Mouse (Mus musculus) embryonic facial prominence, embryonic 15.5 days (tissue): Measurements from ENCODE around the gene Svs1. TPM values are rescaled to one million over a fixed set of nuclear protein-coding genes. Genes with fewer than 3 reads are reported as not detected.

Source experiments
- ATAC-seq: fragments of 200-750 bp; cut with Nextera tagmentation; 2 replicates; pipeline ENCODE4 v1.8.0; 2017; ENCODE audit warnings: low read depth, moderate TSS enrichment; ENCODE audit not compliant: insufficient number of reproducible peaks, low FRiP score, low TSS enrichment
- H3K27ac ChIP-seq: fragments of 300-500 bp; sonication (generic); replicated peaks from 2 replicates; pipeline ENCODE4 v1.5.1; 2015; ENCODE audit warnings: mild to moderate bottlenecking, inconsistent platforms
- H3K27me3 ChIP-seq: fragments of 300-500 bp; sonication (generic); 2 replicates; pipeline ENCODE4 v1.6.1; 2015; ENCODE audit warnings: inconsistent platforms
- H3K36me3 ChIP-seq: fragments of 300-500 bp; sonication (generic); 2 replicates; pipeline ENCODE4 v1.6.1; 2015; ENCODE audit warnings: mild to moderate bottlenecking, inconsistent platforms
- H3K4me1 ChIP-seq: fragments of 300-500 bp; sonication (generic); 2 replicates; pipeline ENCODE4 v1.6.1; 2015; ENCODE audit warnings: inconsistent platforms
- H3K4me2 ChIP-seq: fragments of 300-500 bp; sonication (generic); replicated peaks from 2 replicates; pipeline ENCODE4 v1.6.1; 2015; ENCODE audit warnings: mild to moderate bottlenecking, inconsistent platforms
- H3K4me3 ChIP-seq: fragments of 300-500 bp; sonication (generic); replicated peaks from 2 replicates; pipeline ENCODE4 v1.5.1; 2015; ENCODE audit warnings: mild to moderate bottlenecking, inconsistent platforms
- H3K9ac ChIP-seq: fragments of 300-500 bp; sonication (generic); 2 replicates; pipeline ENCODE4 v1.6.1; 2015; ENCODE audit warnings: inconsistent platforms
- H3K9me3 ChIP-seq: fragments of 300-500 bp; sonication (generic); replicated peaks from 2 replicates; pipeline ENCODE4 v1.6.1; 2016; ENCODE audit warnings: inconsistent platforms
- WGBS: fragments of 180-500 bp; shearing (Covaris S2); methylation state at CpG from one replicate; pipeline ENCODE4 v1.1.7; 2015; 5-methylcytosine and 5-hydroxymethylcytosine counted together
- polyA plus RNA-seq: library from polyadenylated mRNA; unstranded; fragments of >200 nt; fragmentation: Nextera tagmentation; extraction: Ambion mirVana; gene quantifications from 2 replicates; pipeline ENCODE4 v1.2.1, GENCODE M21; 2015

Svs1 gene
- polyA plus RNA-seq, 1 experiment from 2014 or later, result not detected

DNA sequence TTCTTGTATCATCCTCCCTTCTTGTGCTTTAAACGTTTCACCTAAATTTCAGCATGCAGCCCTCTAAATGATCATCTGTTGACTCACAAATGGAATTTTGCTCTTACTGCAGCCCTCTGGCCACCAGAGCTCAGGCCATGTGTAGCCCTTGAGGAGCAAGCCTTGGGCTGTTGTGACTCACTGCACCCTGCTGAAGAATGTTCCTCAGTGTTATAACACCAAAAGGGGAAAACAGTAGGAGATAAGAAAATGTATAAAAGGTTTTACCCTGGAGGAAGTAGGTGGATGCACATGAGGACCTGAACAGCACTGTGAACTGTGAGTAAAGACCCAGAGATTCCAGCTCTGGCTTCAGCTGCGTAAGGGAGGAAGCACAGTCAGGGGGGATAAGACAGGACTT, 12.0 kb upstream of the Svs1 start, which contains the start of gene Doxl2:
TSS of gene Doxl2 (plus strand) at position 301 of the 400 bp plus-strand sequence.
- Histone ChIP-seq H3K27ac (no peak within 1 kb of the TSS), H3K4me1 (no peaks in the 10 kb centered on the region), H3K4me3 (no peak within 1 kb of the TSS), H3K9me3 (no peaks in the 10 kb centered on the region), H3K4me2 (no peak within 1 kb of the TSS), H3K27me3 (no peaks in the 10 kb centered on the region), H3K9ac (no peak within 1 kb of the TSS), H3K36me3 (no peaks in the 10 kb centered on the region)
- WGBS, result 82% methylated on average over 2 of the region's 2 CpGs
- no peak for ATAC-seq

DNA sequence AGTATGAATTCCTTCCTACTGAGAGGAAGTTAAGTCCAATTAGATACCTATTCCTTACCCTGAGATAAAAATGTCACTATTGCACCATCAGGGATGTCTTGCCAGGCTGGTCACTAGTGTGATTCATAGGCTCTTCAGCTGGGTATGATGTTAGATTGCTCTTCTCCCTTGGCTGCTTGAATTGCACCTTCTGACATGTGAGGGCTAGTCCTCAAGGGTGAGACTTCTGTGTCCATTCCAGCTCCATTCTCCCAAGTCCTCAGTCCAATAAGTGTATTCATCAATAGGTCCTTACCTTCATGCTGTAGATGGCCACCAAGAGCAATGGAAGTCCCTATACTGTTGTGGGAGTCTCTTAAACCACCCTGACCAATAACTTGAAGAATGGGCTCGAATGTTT, 7.0 kb upstream of the Svs1 start:
- no peaks in the 10 kb centered on the region for H3K36me3 ChIP-seq
- no peaks in the 10 kb centered on the region for H3K27me3 ChIP-seq
- H3K9ac ChIP-seq, result no peak overlapping the region
- ATAC-seq, result no peak
- H3K4me1 ChIP-seq, result no peaks in the 10 kb centered on the region
- H3K4me2 ChIP-seq, result no peak overlapping the region
- H3K4me3 ChIP-seq, result no peak overlapping the region
- H3K9me3 ChIP-seq, result no peaks in the 10 kb centered on the region
- no peak overlapping the region for H3K27ac ChIP-seq
- 37% methylated on average over 1 of the region's 1 CpGs for WGBS

DNA sequence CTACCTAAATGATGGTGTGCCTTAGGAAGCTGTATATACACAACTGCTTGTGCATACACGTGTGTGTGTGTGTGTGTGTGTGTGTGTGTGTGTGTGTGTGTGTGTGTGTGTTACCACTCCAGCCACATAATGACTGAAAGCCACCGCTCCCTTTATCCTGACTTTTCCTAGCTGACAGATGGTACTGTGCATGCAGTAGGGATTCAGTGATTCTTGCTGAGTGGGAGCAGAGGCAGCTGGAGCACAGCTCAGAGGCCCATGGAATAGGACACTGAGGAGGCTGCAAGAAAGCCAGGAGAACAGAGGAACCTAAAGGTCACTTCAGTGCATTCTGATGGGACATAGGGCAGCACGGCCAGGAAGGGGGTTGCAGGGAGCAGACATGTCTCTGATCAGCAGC, 4.4 kb upstream of the Svs1 start:
- WGBS, result 79% methylated on average over 3 of the region's 3 CpGs
- no peak for ATAC-seq
- H3K9me3 ChIP-seq, result no peaks in the 10 kb centered on the region

DNA sequence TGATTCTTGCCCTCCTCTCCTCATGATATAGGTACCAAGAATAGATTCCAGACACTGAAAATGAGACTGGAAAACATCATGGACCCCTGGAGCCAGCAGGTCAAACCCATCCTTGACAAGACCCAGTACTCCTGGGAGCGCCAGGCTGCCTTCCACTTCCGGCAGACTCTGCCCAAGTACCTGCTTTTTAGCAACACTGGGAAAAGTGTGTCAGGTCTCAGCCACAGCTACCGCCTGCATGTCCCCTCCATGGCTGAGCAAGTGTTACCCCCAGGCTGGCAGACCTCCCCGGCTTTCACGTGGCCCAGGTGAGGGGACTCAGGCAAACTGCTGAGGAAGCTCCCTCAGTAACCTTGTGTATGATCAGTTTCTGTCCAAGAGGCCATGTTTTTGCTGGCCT, 3.3 kb downstream of the Svs1 start:
- Histone ChIP-seq H3K4me3 (no peak overlapping the region), H3K27ac (no peak overlapping the region), H3K9ac (no peak overlapping the region), H3K4me2 (no peak overlapping the region), H3K36me3 (no peaks in the 10 kb centered on the region), H3K9me3 (no peaks in the 10 kb centered on the region), H3K27me3 (no peaks in the 10 kb centered on the region), H3K4me1 (no peaks in the 10 kb centered on the region)
- ATAC-seq, result no peak
- WGBS, result 94% methylated on average over 5 of the region's 5 CpGs

More for the DNA sequence above, 4.4 kb upstream of the Svs1 start:
- Histone ChIP-seq H3K4me1 (no peaks in the 10 kb centered on the region), H3K4me3 (no peak overlapping the region), H3K4me2 (no peak overlapping the region), H3K27me3 (no peaks in the 10 kb centered on the region), H3K27ac (no peak overlapping the region), H3K36me3 (no peaks in the 10 kb centered on the region), H3K9ac (no peak overlapping the region)

DNA sequence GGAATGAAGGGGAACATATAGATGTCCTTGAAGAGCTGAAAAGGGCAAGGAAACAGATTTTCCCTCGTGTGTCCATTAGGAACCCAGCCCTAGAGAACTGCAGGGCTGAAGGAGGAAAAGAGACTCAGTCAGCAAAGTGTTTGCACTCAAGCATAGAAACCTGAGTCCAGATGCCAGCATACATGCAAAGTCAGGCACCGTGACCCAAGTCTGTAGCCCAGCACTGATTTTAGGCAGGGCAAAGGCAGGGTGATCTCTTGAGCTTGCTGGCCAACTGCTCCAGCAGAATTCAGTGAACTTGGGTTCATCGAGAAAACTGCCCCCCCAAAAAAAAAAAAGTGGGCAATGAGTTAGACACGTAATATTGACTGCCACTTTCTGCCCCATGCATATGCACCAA, 5.3 kb downstream of the Svs1 start:
- Histone ChIP-seq H3K27ac (no peak overlapping the region), H3K9me3 (no peaks in the 10 kb centered on the region), H3K4me1 (no peaks in the 10 kb centered on the region), H3K9ac (no peak overlapping the region), H3K4me2 (no peak overlapping the region), H3K27me3 (no peaks in the 10 kb centered on the region), H3K36me3 (no peaks in the 10 kb centered on the region), H3K4me3 (no peak overlapping the region)
- ATAC-seq, result no peak
- WGBS, result 64% methylated on average over 4 of the region's 4 CpGs

DNA sequence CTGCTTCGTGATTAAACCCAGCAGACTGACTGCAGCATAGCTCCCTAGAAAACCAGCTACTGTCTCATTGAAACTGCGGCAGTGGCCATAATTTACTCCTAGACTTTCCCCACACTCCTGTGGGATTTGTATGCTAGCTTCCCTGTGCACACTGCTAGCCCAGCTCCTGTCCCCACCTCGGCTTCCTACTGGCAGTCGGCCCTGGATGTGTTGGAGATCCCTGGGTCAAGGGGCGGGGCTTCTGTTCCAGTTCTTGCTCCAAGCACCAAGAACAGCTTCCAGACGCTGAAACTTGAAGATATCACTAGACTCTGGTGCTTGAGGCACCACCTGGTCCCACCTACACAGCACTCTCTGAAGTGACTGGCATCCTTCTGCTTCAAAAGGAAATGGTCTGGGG, 11.5 kb downstream of the Svs1 start:
- WGBS, result 56% methylated on average over 6 of the region's 6 CpGs

DNA sequence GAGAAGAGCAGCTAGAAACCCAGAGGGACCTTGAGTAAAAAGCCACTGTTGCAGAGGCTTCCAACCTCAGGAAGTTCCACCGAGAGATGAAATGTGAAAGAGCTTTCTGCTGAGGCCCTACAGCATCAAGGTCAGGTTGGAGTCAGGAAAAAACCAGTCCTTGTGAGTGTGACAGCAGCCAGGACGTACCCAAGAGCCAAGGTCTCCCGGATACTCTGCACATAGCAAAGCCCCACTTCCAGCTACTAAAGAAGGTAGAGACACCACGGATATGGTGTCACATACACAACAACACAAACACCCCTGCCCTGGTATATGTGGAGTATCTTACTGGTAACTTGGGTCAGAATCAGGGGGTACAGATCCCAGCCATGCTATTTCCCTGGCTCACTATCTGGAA, 12.1 kb downstream of the Svs1 start:
- ATAC-seq, result no peak
- Histone ChIP-seq H3K27ac (no peak overlapping the region), H3K4me1 (no peaks in the 10 kb centered on the region), H3K9ac (no peak overlapping the region), H3K9me3 (no peaks in the 10 kb centered on the region), H3K36me3 (no peaks in the 10 kb centered on the region), H3K4me2 (no peak overlapping the region), H3K4me3 (no peak overlapping the region), H3K27me3 (no peaks in the 10 kb centered on the region)
- 84% methylated on average over 4 of the region's 4 CpGs for WGBS

More for the DNA sequence above, 11.5 kb downstream of the Svs1 start:
- no peak for ATAC-seq
- Histone ChIP-seq H3K27ac (no peak overlapping the region), H3K4me1 (no peaks in the 10 kb centered on the region), H3K4me3 (no peak overlapping the region), H3K27me3 (no peaks in the 10 kb centered on the region), H3K36me3 (no peaks in the 10 kb centered on the region), H3K9ac (no peak overlapping the region), H3K9me3 (no peaks in the 10 kb centered on the region), H3K4me2 (no peak overlapping the region)

DNA sequence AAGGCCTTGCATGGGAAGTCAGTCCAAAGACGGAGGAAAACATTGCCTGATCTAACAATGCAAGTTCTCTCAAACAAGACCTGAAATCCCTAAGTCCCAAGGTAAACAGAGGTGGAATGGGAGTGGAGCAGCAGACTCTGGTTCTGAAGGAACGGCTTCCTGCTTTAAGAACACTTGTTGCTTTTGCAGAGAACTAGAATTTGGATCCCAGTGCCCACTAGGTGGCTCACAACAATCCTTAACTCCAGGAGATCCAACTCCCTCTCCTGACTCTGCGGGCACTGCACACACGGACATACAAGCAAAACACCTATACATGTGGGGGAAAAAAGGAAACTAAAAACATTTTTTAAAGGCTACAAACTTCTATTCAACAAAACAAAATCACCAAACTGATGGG, 16.7 kb downstream of the Svs1 start:
- no peak overlapping the region for H3K27ac ChIP-seq
- no peak overlapping the region for H3K9ac ChIP-seq
- H3K27me3 ChIP-seq, result no peaks in the 10 kb centered on the region
- no peak for ATAC-seq
- H3K4me3 ChIP-seq, result no peak overlapping the region
- 37% methylated on average over 4 of the region's 4 CpGs for WGBS
- no peaks in the 10 kb centered on the region for H3K36me3 ChIP-seq
- peaks cover 3% of the 10 kb centered on the region for H3K4me1 ChIP-seq
- no peaks in the 10 kb centered on the region for H3K9me3 ChIP-seq
- H3K4me2 ChIP-seq, result no peak overlapping the region

DNA sequence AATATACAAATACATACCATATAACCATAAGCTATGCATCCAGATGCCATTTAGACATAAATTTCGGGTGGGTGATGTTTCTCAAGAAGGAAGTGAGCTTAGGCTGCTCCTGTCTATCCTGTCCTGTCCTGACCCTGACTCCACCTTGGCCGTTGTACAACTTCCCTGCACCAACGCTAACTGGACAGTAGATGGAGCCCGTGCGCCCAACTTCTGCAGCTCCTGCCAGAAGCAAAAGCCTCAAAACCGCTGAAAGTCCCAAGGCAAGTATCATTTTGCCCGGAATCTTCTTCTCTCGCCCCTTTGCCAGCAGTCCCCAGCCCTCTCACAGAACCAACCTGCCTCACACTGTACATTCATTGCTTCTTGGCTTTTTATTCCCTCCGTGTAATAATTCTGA, 21.3 kb downstream of the Svs1 start:
- Histone ChIP-seq H3K36me3 (no peaks in the 10 kb centered on the region), H3K4me2 (peak overlapping the region; percentile 55), H3K9me3 (no peaks in the 10 kb centered on the region), H3K27me3 (no peaks in the 10 kb centered on the region), H3K4me3 (peak overlapping the region; percentile 36), H3K27ac (no peak overlapping the region), H3K9ac (no peak overlapping the region), H3K4me1 (peaks cover 13% of the 10 kb centered on the region)
- 0% methylated on average over 9 of the region's 9 CpGs for WGBS
- ATAC-seq, result no peak

DNA sequence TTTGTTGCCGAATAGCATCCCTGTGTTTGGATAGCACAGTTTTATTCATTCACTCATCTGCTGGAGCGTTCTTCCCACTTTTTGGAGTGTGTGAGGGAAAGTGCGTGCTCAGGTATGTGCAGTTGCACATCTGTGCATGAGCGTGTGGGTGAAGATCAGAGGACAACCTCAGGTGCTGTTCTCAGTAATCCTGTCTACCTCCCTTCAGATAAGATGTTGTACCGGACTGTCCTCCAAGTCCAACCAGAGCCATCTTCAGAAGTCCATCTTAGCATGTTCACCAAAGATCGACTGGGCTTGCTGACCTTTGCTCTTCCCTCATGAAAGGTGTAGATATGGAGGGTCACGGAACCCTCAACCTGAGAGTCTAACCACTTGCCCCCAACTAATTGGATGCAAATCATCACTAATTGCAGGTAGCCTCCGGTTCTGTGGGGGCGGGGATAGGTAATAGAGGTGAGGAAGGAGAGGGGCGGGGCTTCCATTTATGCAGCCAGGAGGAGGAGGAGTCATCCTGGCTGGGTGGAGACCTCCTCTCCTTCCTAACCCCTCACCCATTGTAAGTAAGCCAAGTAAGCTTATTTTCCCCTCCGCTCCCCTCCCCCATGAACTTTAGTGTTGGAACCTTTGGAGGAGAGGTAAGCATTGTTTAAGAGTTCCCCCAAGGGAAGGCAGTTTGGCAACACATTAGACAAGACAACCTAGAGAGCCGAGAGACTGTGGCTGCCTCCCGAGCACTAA, 21.9 kb downstream of the Svs1 start:
- no peaks in the 10 kb centered on the region for H3K9me3 ChIP-seq
- H3K4me2 ChIP-seq, result peak overlapping the region; percentile 55
- no peak overlapping the region for H3K9ac ChIP-seq
- peaks cover 13% of the 10 kb centered on the region for H3K4me1 ChIP-seq
- no peak for ATAC-seq
- WGBS, result 20% methylated on average over 13 of the region's 13 CpGs
- H3K4me3 ChIP-seq, result peak overlapping the region; percentile 36
- no peak overlapping the region for H3K27ac ChIP-seq
- no peaks in the 10 kb centered on the region for H3K36me3 ChIP-seq
- H3K27me3 ChIP-seq, result no peaks in the 10 kb centered on the region

DNA sequence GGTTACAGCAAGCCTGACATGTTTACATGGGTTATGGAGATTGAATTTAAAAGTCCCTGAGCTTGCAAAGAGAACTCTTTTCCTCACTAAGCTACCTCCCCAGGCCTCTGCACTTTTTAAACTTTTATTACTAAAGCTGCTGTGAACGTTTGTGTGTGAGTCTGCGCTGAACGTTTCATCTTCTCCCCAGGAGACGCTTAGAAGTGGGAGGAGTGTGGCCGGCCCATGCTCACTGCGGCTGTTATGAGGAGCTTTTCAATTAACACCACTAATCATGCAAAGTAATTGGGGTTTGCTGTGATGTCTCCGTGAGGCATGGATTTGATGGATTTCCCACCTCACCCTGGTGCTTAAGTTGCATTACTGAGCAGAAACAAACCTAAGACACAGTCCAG, 22.5 kb downstream of the Svs1 start:
- Histone ChIP-seq H3K9ac (no peak overlapping the region), H3K36me3 (no peaks in the 10 kb centered on the region), H3K27me3 (no peaks in the 10 kb centered on the region), H3K4me2 (peak overlapping the region; percentile 55), H3K27ac (no peak overlapping the region), H3K4me1 (peaks cover 13% of the 10 kb centered on the region), H3K4me3 (peak overlapping the region; percentile 36), H3K9me3 (no peaks in the 10 kb centered on the region)
- 35% methylated on average over 7 of the region's 7 CpGs for WGBS
- ATAC-seq, result no peak

DNA sequence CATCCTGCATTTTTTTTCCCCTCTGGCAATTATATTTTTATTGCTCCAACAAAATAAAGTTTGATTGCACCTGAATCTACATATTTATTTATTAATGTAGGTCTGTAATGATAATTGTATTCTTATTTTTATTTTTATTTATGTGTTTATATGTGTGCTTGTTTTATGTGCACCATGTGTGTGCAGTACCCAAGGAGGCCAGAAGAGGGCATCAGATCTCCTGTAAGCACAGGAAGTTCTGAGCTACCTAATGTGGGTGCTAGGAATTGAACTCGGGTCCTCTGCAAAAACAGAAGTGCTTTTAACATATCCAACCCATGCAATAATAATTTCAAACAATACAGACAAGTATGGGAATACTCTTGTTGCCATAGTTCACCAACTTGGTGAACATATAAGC, 23.0 kb downstream of the Svs1 start:
- Histone ChIP-seq H3K9me3 (no peaks in the 10 kb centered on the region), H3K36me3 (no peaks in the 10 kb centered on the region), H3K4me3 (no peak overlapping the region), H3K27ac (no peak overlapping the region), H3K27me3 (no peaks in the 10 kb centered on the region), H3K4me2 (no peak overlapping the region), H3K9ac (no peak overlapping the region), H3K4me1 (peaks cover 13% of the 10 kb centered on the region)
- WGBS, result 76% methylated on average over 1 of the region's 1 CpGs
- ATAC-seq, result no peak
